Mouse (Mus musculus) C2C12 (cell line): ENCODE measurements at regions not wholly inside any gene's neighbourhood (a gene's known extent, or its start where the extent isn't known, plus 50 kb on each side); places are given as distances from the start of the nearest gene placed in this dataset.

Source experiments
- CTCF ChIP-seq: IDR thresholded peaks from one replicate; pipeline ENCODE4 v1.5.1; 2011; ENCODE audit not compliant: control insufficient read depth, insufficient read depth, insufficient read length
- MAX ChIP-seq: IDR thresholded peaks from one replicate; pipeline ENCODE4 v1.6.1; 2011; ENCODE audit warnings: mild to moderate bottlenecking, control low read depth
- USF1 ChIP-seq: IDR thresholded peaks from one replicate; pipeline ENCODE4 v1.6.1; 2011; ENCODE audit warnings: low read depth, mild to moderate bottlenecking, control low read depth, moderate library complexity

GRCm38 (mm10) chr11:18443156-18443555 is 489.5 kb upstream of the Etaa1 start:
- TF ChIP-seq CTCF = no peak
- no peak for TF ChIP-seq USF1
- no peak for TF ChIP-seq MAX
